Mouse (Mus musculus) C2C12 (cell line): Measurements from ENCODE around the gene Ythdf1.

Source experiments
- CEBPB ChIP-seq: IDR thresholded peaks from one replicate; pipeline ENCODE4 v1.6.1; 2011; ENCODE audit warnings: low read depth, mild to moderate bottlenecking, control low read depth, moderate library complexity
- CTCF ChIP-seq: IDR thresholded peaks from one replicate; pipeline ENCODE4 v1.5.1; 2011; ENCODE audit not compliant: control insufficient read depth, insufficient read depth, insufficient read length
- MAX ChIP-seq: IDR thresholded peaks from one replicate; pipeline ENCODE4 v1.6.1; 2011; ENCODE audit warnings: mild to moderate bottlenecking, control low read depth
- MYOD1 ChIP-seq: IDR thresholded peaks from one replicate; pipeline ENCODE4 v1.6.1; 2011; ENCODE audit warnings: low read depth; ENCODE audit not compliant: control insufficient read depth, insufficient read length
- MYOG ChIP-seq: IDR thresholded peaks from one replicate; pipeline ENCODE4 v1.6.1; 2011; ENCODE audit not compliant: control insufficient read depth, insufficient read length; ENCODE audit errors: extremely low read depth
- USF1 ChIP-seq: IDR thresholded peaks from one replicate; pipeline ENCODE4 v1.6.1; 2011; ENCODE audit warnings: low read depth, mild to moderate bottlenecking, control low read depth, moderate library complexity

DNA sequence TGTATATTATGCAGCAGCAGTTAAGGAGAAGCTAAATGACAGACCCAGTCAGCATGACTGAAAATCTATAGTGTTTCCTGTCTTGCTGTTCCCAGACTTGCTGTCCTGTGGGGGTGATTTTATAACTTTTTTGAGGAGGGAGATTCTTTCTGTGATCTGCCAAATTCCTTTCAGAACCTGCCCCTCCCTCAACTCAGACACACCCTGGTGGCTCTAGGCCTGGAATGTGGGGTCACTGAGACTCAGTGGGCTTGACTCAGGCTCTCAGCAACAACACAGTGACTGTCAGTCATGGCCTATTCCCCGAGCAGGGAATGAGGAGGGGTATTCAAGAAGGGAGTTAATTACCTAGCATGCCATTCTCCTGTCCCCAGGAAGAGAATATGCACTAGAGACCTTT lies 29.2 kb upstream of the Ythdf1 start:
- TF ChIP-seq MAX (no peak), CEBPB (no peak), CTCF (no peak), MYOD1 (no peak), USF1 (no peak), MYOG (no peak)
